Comparison of ENCODE assay signal across 32 mouse cellular contexts in the genomic region with DNA sequence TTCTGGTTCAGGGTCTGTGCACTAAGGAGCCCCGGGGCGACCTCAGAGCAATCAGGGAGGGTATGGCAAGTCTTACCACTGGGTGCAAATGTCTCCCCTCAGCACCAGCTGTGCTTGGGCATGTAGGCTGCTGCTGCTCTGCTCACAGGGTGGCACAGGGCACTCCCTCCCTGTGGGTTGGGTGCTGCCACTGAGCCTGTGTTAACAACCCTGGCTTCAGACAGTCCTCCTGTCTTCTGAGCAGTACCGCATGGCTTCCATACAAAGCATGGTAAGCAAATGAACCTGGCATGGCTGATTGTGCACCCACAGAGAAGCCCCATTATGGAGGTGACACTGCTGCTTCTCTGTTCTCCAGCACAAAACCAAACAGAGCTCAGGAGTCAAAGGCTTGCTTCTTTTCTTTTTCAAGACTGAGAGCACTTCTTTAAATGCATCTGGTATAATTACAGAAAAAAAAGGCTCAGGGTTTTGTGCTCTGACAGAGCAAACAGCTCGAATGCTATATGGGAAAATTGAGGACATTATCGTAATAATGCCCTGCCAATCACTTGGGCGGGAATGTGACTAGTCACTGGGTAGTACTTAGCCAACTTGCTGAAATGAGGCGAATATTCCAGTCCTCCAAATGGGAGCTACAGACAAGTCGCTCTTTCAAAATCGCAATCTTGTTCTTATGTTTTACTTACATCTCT. TPM values are rescaled to one million over a fixed set of nuclear protein-coding genes. Genes with fewer than 3 reads are reported as not detected.
A peak's percentile ranks its signal among the peaks of the same experiment; 100 is the strongest.
DNase-seq lines count a peak whose midpoint lies in the region; ATAC-seq and TF ChIP-seq lines count a peak whose summit lies in the region.
"Had no signal": no experiment of that assay in that cellular context is flagged by ENCODE, and none has a peak within 500 bp of the region (broad histone marks: within the 10 kb centered on the region; RNA-seq: fewer than 3 reads in every experiment).

No protein-coding gene starts in this region.

- peaks cover 53% of the 10 kb centered on the region for H3K4me1 ChIP-seq in forebrain, embryonic 15.5 days
- peaks cover 45% of the 10 kb centered on the region for H3K4me1 ChIP-seq in midbrain, embryonic 13.5 days (replicated peaks)

- TF ChIP-seq CTCF in brain, embryonic 14.5 days (IDR thresholded peaks at IDR 0.05; ENCODE audit: borderline replicate concordance, extremely low read depth, insufficient read depth, insufficient read length) = no peak

- peak overlapping the region; percentile 12; the same call in 1 of the 2 replicates for H3K4me2 ChIP-seq in forebrain, embryonic 15.5 days (replicated peaks)
- H3K4me2 ChIP-seq in midbrain, embryonic 13.5 days (replicated peaks) = peak overlapping the region; percentile 3; the same call in 1 of the 2 replicates
- H3K4me2 ChIP-seq: embryonic facial prominence, embryonic 15.5 days; heart, embryonic 11.5 days; kidney, embryonic 15.5 days had no signal

- no peak overlapping the region for H3K4me3 ChIP-seq in forebrain, embryonic 15.5 days
- H3K4me3 ChIP-seq in midbrain, embryonic 13.5 days (replicated peaks) = no peak overlapping the region
- H3K4me3 ChIP-seq: embryonic facial prominence, embryonic 15.5 days; kidney, embryonic 15.5 days had no signal

- peak; percentile 14 for DNase-seq in A20 (ENCODE audit: low read depth, low spot score)
- peak; percentile 90 for DNase-seq in brain, embryonic 14.5 days (ENCODE audit: low read depth)
- no peak for DNase-seq in gastrocnemius, postnatal 36 days
- DNase-seq: adrenal gland, postnatal 10 days; cerebellum, adult 9-11 months; kidney, adult 11 months; kidney, postnatal 36 days; lung, postnatal 4 days had no signal

- TF ChIP-seq POLR2A in brain, embryonic 14.5 days (IDR thresholded peaks at IDR 0.05; ENCODE audit: borderline replicate concordance, extremely low read depth, insufficient read depth, insufficient read length, poor library complexity, severe bottlenecking) = no peak

- WGBS in forebrain, embryonic 15.5 days = 32% methylated on average over 9 of the region's 9 CpGs
- 52% methylated on average over 9 of the region's 9 CpGs for WGBS in midbrain, embryonic 13.5 days

- ATAC-seq in forebrain, embryonic 15.5 days (replicated peaks) = peak; percentile 77
- no peak for ATAC-seq in midbrain, embryonic 13.5 days
- ATAC-seq in frontal cortex, adult (ENCODE audit: low TSS enrichment) = no peak
- no peak for ATAC-seq in CD4-positive, CD25-positive, alpha-beta regulatory T cell, adult 4 months

- no peaks in the 10 kb centered on the region for H3K27me3 ChIP-seq in forebrain, embryonic 15.5 days
- peaks cover 58% of the 10 kb centered on the region for H3K27me3 ChIP-seq in midbrain, embryonic 13.5 days

- no peaks in the 10 kb centered on the region for H3K36me3 ChIP-seq in forebrain, embryonic 15.5 days
- H3K36me3 ChIP-seq in midbrain, embryonic 13.5 days = no peaks in the 10 kb centered on the region
- H3K36me3 ChIP-seq: embryonic facial prominence, embryonic 15.5 days; kidney, embryonic 15.5 days had no signal

- H3K9me3 ChIP-seq in forebrain, embryonic 15.5 days = no peaks in the 10 kb centered on the region
- no peaks in the 10 kb centered on the region for H3K9me3 ChIP-seq in midbrain, embryonic 13.5 days
- H3K9me3 ChIP-seq: embryonic facial prominence, embryonic 15.5 days; kidney, embryonic 15.5 days had no signal

- H3K27ac ChIP-seq in forebrain, embryonic 15.5 days (replicated peaks) = peak overlapping the region; percentile 86
- H3K27ac ChIP-seq in midbrain, embryonic 13.5 days = 0 out of 2 replicates have a peak overlapping the region, but pooled peaks have one; percentile 31
- H3K27ac ChIP-seq: embryonic facial prominence, embryonic 15.5 days; kidney, embryonic 15.5 days; liver, embryonic 14.5 days; stomach, postnatal 0 days had no signal

- peak overlapping the region; percentile 11; the same call in 1 of the 2 replicates for H3K9ac ChIP-seq in forebrain, embryonic 15.5 days (replicated peaks)
- 0 out of 2 replicates have a peak overlapping the region, but pooled peaks have one; percentile 29 for H3K9ac ChIP-seq in midbrain, embryonic 13.5 days (replicated peaks)
- H3K9ac ChIP-seq: embryonic facial prominence, embryonic 15.5 days; kidney, embryonic 15.5 days; liver, embryonic 14.5 days had no signal

- intact Hi-C loops in gastrocnemius, postnatal 36 days (cut with DNase I) = no loop called here

RNA-seq across cellular contexts. Expression of gene Slc18a2, which starts 4.3 kb away (rescaled TPM):
- 26.1 and 37.8 TPM in 2 replicates for polyA plus RNA-seq in brain, embryonic 14.5 days (2012; rRNA removed)
- 24.1 and 25.0 TPM in 2 replicates for polyA plus RNA-seq in forebrain, embryonic 15.5 days (2015; fragmentation: Nextera tagmentation; extraction: Ambion mirVana)
- 28.1 and 31.5 TPM in 2 replicates for polyA plus RNA-seq in midbrain, embryonic 13.5 days (2015; fragmentation: Nextera tagmentation; extraction: Ambion mirVana)
- 10 to 100 TPM; 21.1 to 28.6 TPM for polyA plus RNA-seq in CD4-positive, CD25-positive, alpha-beta regulatory T cell, adult 4 months (2017; shearing (Covaris generic))
- total RNA-seq in gastrocnemius, postnatal 36 days (2021) = under 1 TPM; 0.12 to 0.15 TPM

RNA-seq across cellular contexts. Expression of gene Kcnk18, which starts 46.0 kb away (rescaled TPM):
- polyA plus RNA-seq in brain, embryonic 14.5 days (2012; rRNA removed) = not detected in 2 replicates
- polyA plus RNA-seq in forebrain, embryonic 15.5 days (2015; fragmentation: Nextera tagmentation; extraction: Ambion mirVana) = not detected in 2 replicates
- polyA plus RNA-seq in midbrain, embryonic 13.5 days (2015; fragmentation: Nextera tagmentation; extraction: Ambion mirVana) = not detected in 2 replicates
- not detected for polyA plus RNA-seq in CD4-positive, CD25-positive, alpha-beta regulatory T cell, adult 4 months (2017; shearing (Covaris generic))
- total RNA-seq in gastrocnemius, postnatal 36 days (2021) = not detected
- total RNA-seq: adrenal gland, postnatal 10 days; common myeloid progenitor, adult 5-6 weeks; gastrocnemius, adult 18-20 months; gastrocnemius, postnatal 4 days; hematopoietic stem cell, adult 5-6 weeks; layer of hippocampus, adult 8-10 months; left cerebral cortex, adult 18-20 months; left cerebral cortex, postnatal 25 days; monocyte, adult 5-6 weeks; neutrophil, adult 5-6 weeks had no signal
- polyA plus RNA-seq: embryonic facial prominence, embryonic 15.5 days; heart, embryonic 11.5 days; heart, postnatal 0 days; kidney, embryonic 15.5 days; limb, embryonic 14.5 days; liver, embryonic 14.5 days; lung, embryonic 16.5 days; small intestine, adult 2 months; stomach, postnatal 0 days; thymus, postnatal 0 days; urinary bladder, adult 2 months had no signal

RNA-seq across cellular contexts. Expression of gene Rps12-ps3, which starts 57.1 kb away (rescaled TPM):
- polyA plus RNA-seq in brain, embryonic 14.5 days (2012; rRNA removed) = 137 and 205 TPM in 2 replicates
- polyA plus RNA-seq in forebrain, embryonic 15.5 days (2015; fragmentation: Nextera tagmentation; extraction: Ambion mirVana) = 7.7 and 10.5 TPM in 2 replicates
- polyA plus RNA-seq in midbrain, embryonic 13.5 days (2015; fragmentation: Nextera tagmentation; extraction: Ambion mirVana) = 1.7 and 6.7 TPM in 2 replicates
- 100 to 1,000 TPM in 1 of 2 experiments, 10 to 100 TPM in 1; 76.5 to 637 TPM for polyA plus RNA-seq in CD4-positive, CD25-positive, alpha-beta regulatory T cell, adult 4 months (2017; shearing (Covaris generic))
- total RNA-seq in gastrocnemius, postnatal 36 days (2021) = 100 to 1,000 TPM; 252 to 259 TPM

Comparison
In these comparisons a context has a peak if more than half of its experiments do, and no peak if none do; other contexts are left out.
1. DNase-seq: peak in A20 (single experiment) and brain, embryonic 14.5 days (single experiment); none in gastrocnemius, postnatal 36 days (0 of 2).